Mouse (Mus musculus): ENCODE data around the gene Ist1. TPM values are rescaled to one million over a fixed set of nuclear protein-coding genes. Genes with fewer than 3 reads are reported as not detected.

Ist1 gene
- 23.5 and 26.3 TPM in 2 replicates for polyA plus RNA-seq (2012; rRNA removed)

DNA sequence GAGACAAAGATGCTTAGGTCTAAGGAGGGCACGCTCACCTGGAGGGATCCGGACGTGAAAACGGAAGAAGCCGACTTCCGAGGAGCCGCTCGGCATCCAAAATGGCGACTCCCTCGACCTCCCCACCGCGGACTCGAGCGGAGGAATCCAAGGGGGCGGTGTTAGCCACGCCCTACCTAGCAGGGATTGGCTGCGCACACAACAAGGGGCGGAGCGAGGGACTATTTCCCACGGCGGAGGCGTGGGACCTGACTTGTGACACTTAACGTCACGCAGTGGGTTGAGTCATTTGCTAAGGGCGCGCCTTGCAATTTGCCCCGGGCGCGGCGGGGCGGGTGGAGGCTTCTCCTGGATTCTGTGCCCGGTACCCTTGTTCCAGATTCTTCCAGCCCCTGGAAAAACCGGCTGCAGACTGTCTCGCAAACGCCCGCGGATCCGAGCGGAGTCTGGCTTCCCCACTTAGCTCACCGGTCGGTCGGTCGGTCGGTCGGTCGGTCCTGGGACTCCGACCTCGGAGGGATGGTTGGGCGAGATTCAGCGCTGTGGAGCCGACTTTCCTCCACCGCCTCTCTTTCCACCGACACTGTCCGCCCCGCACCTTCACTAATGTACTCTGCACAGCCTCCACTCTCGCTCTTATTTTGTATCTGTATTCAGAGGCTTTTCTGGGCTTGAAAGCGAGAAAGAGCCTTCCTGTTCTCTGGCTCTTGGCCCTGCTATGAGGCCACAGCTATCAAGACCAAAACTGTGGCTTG, at the start of gene Ist1:
TSS of gene Ist1 (minus strand) at position 115 of the 755 bp plus-strand sequence.
- peak within 1 kb of the TSS; percentile 98 for H3K4me3 ChIP-seq (ENCODE audit: extremely low read depth, insufficient read depth, insufficient read length)
- H3K36me3 ChIP-seq (ENCODE audit: control insufficient read depth, insufficient read depth, low read length): no peaks in the 10 kb centered on the region
- peak within 1 kb of the TSS; percentile 88 for H3K27ac ChIP-seq (ENCODE audit: insufficient read depth, low read length)
- H3K27me3 ChIP-seq (ENCODE audit: control insufficient read depth, insufficient read depth, low read length): no peaks in the 10 kb centered on the region
- TF ChIP-seq POLR2A (IDR thresholded peaks at IDR 0.05; ENCODE audit: low read depth, low read length) (peak; percentile 65), CTCF (IDR thresholded peaks at IDR 0.05; ENCODE audit: extremely low read depth, insufficient read depth, insufficient read length, insufficient replicate concordance) (no peak)
- under 1% methylated on average over 57 of the region's 57 CpGs for WGBS
- peaks cover 10% of the 10 kb centered on the region; the same call in 1 of the 2 replicates for H3K4me1 ChIP-seq (ENCODE audit: control insufficient read depth, insufficient read depth, insufficient read length)
- peak; percentile 97 to 98 for DNase-seq (ENCODE audit: low read depth in 1 of 2, low spot score in 2 of 2)

DNA sequence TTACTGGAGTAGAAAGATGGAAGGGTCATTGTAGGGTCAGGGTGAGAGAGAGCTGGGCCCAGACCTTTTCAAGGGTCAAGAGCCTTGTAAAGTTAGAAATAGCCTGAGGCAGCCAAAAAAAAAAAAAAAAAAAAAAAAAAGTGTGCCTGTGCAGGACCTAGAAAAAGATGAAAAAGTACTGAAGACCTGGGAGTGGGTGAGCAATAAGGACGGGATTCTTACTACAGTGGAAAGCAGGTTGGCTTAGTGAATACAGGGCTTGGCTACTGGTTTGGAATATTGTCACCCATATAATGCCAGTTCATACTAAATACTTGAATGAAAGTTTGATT, 45.0 kb upstream of the Ist1 start:
- 84% methylated on average over 1 of the region's 1 CpGs for WGBS
- Histone ChIP-seq H3K27ac (ENCODE audit: insufficient read depth, low read length) (no peak overlapping the region), H3K4me3 (ENCODE audit: extremely low read depth, insufficient read depth, insufficient read length) (0 out of 2 replicates have a peak overlapping the region, but pooled peaks have one; percentile 78), H3K36me3 (ENCODE audit: control insufficient read depth, insufficient read depth, low read length) (peaks cover 6% of the 10 kb centered on the region), H3K4me1 (ENCODE audit: control insufficient read depth, insufficient read depth, insufficient read length) (peaks cover 4% of the 10 kb centered on the region; the same call in 1 of the 2 replicates), H3K27me3 (ENCODE audit: control insufficient read depth, insufficient read depth, low read length) (no peaks in the 10 kb centered on the region)
- DNase-seq (ENCODE audit: low read depth in 1 of 2, low spot score in 2 of 2): no peak
- TF ChIP-seq CTCF (IDR thresholded peaks at IDR 0.05; ENCODE audit: extremely low read depth, insufficient read depth, insufficient read length, insufficient replicate concordance) (no peak), POLR2A (IDR thresholded peaks at IDR 0.05; ENCODE audit: low read depth, low read length) (no peak)

DNA sequence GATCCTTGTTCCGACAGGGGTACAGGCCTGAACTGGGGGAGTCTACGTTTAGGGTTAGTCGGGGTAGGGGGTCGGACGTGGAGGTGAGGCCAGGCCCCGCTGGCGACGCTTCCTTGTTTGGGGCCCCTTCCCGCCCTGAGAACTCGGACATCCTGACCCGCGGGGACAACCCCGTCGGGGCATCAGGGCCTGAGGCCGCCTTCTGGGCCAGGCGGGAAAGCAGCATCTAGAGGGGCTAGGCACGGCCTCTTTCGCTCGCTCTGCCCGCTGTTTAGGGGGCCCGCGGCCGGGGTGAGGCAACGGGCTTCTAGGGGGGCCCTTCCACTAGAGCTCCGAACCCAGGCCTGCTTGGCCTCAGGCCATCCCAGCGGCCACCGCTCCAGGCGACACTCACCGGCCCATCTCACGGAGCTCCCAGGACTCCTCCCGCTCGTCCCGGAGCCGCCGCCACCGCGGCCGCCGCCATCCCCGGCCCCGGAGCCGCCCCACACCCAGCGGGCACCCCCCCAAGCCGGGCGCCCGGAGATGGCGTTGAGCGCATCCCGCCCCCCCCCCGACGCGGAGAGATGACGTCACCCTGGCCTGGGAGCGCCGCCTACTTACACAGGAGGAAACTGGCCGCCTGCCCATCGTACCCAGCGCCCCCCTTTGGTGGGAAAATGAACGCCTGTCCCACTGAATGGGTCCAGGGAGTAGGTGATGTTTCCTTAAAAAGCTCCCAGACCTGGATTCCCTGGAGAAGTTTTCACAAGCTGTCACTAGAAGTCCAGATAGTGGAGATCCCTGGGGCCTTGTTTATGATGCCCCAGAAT, 44.4 kb upstream of the Ist1 start, which contains the start of gene Atxn1l:
TSS of gene Atxn1l (minus strand) at position 503 of the 812 bp plus-strand sequence.
- peak; percentile 74 for DNase-seq (ENCODE audit: low read depth in 1 of 2, low spot score in 2 of 2)
- TF ChIP-seq POLR2A (IDR thresholded peaks at IDR 0.05; ENCODE audit: low read depth, low read length): no peak
- peak; percentile 48; the same call in 1 of the 2 replicates for TF ChIP-seq CTCF (IDR thresholded peaks at IDR 0.05; ENCODE audit: extremely low read depth, insufficient read depth, insufficient read length, insufficient replicate concordance)
- H3K27me3 ChIP-seq (ENCODE audit: control insufficient read depth, insufficient read depth, low read length): no peaks in the 10 kb centered on the region
- H3K4me1 ChIP-seq (ENCODE audit: control insufficient read depth, insufficient read depth, insufficient read length): peaks cover 4% of the 10 kb centered on the region; the same call in 1 of the 2 replicates
- H3K4me3 ChIP-seq (ENCODE audit: extremely low read depth, insufficient read depth, insufficient read length): peak within 1 kb of the TSS; percentile 78
- peaks cover 11% of the 10 kb centered on the region for H3K36me3 ChIP-seq (ENCODE audit: control insufficient read depth, insufficient read depth, low read length)
- 0 out of 2 replicates have a peak within 1 kb of the TSS, but pooled peaks have one; percentile 25 for H3K27ac ChIP-seq (ENCODE audit: insufficient read depth, low read length)
- under 1% methylated on average over 54 of the region's 59 CpGs for WGBS

GRCm38 (mm10) chr8:109736819-109737218, 43.8 kb upstream of the Ist1 start:
- Histone ChIP-seq H3K4me1 (ENCODE audit: control insufficient read depth, insufficient read depth, insufficient read length) (peaks cover 4% of the 10 kb centered on the region; the same call in 1 of the 2 replicates), H3K27me3 (ENCODE audit: control insufficient read depth, insufficient read depth, low read length) (no peaks in the 10 kb centered on the region), H3K27ac (ENCODE audit: insufficient read depth, low read length) (no peak overlapping the region), H3K4me3 (ENCODE audit: extremely low read depth, insufficient read depth, insufficient read length) (peak overlapping the region; percentile 78), H3K36me3 (ENCODE audit: control insufficient read depth, insufficient read depth, low read length) (peaks cover 15% of the 10 kb centered on the region)
- TF ChIP-seq CTCF (IDR thresholded peaks at IDR 0.05; ENCODE audit: extremely low read depth, insufficient read depth, insufficient read length, insufficient replicate concordance): no peak
- TF ChIP-seq POLR2A (IDR thresholded peaks at IDR 0.05; ENCODE audit: low read depth, low read length): no peak
- no peak for DNase-seq (ENCODE audit: low read depth in 1 of 2, low spot score in 2 of 2)
- WGBS: 5% methylated on average over 8 of the region's 8 CpGs

DNA sequence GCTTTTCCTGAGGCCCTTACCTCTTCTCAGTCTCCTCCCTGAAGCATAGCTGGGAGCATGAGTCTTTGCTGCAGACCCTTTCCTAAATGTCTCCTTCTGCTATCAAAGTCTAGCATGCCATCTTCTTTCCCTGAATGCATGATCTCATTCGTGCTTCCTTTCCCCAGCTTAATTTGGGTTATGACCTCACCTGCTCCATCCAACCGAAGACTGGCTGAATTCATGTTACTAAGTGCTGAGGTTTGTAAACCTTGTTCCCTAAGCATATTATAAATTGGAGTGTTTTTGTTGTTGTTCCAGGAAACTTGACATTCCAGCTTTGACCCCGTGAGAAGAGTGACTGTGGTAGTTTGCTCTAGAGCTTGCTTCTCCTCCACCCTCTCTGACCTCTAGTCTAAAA, 41.0 kb upstream of the Ist1 start:
- H3K4me1 ChIP-seq (ENCODE audit: control insufficient read depth, insufficient read depth, insufficient read length): peaks cover 4% of the 10 kb centered on the region; the same call in 1 of the 2 replicates
- DNase-seq (ENCODE audit: low read depth in 1 of 2, low spot score in 2 of 2): no peak
- H3K36me3 ChIP-seq (ENCODE audit: control insufficient read depth, insufficient read depth, low read length): peaks cover 16% of the 10 kb centered on the region
- no peak for TF ChIP-seq CTCF (IDR thresholded peaks at IDR 0.05; ENCODE audit: extremely low read depth, insufficient read depth, insufficient read length, insufficient replicate concordance)
- no peak for TF ChIP-seq POLR2A (IDR thresholded peaks at IDR 0.05; ENCODE audit: low read depth, low read length)
- 90% methylated on average over 3 of the region's 3 CpGs for WGBS
- no peak overlapping the region for H3K4me3 ChIP-seq (ENCODE audit: extremely low read depth, insufficient read depth, insufficient read length)
- no peak overlapping the region for H3K27ac ChIP-seq (ENCODE audit: insufficient read depth, low read length)
- H3K27me3 ChIP-seq (ENCODE audit: control insufficient read depth, insufficient read depth, low read length): no peaks in the 10 kb centered on the region

DNA sequence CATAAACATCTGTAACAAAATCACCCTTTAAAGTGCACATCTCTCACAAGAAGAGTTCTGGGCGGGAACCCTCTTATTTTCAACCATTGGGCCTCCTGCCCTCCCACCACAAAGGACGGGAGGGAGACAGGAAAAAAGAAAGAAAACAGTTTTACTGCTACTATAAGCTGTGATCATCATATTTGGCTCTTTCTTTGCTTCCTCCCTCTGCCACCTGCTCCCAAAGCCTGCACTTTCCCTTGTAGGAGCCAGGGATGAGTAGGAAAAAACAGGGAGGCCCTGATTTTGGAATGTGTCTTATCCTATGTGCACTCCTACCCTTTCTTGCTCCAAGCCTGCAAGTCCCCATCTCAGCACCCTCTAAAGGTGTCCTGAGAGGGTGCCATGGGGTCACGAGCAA, 38.0 kb upstream of the Ist1 start:
- H3K36me3 ChIP-seq (ENCODE audit: control insufficient read depth, insufficient read depth, low read length): peaks cover 16% of the 10 kb centered on the region
- no peaks in the 10 kb centered on the region for H3K4me1 ChIP-seq (ENCODE audit: control insufficient read depth, insufficient read depth, insufficient read length)
- DNase-seq (ENCODE audit: low read depth in 1 of 2, low spot score in 2 of 2): no peak
- 81% methylated on average over 3 of the region's 3 CpGs for WGBS
- no peaks in the 10 kb centered on the region for H3K27me3 ChIP-seq (ENCODE audit: control insufficient read depth, insufficient read depth, low read length)
- no peak overlapping the region for H3K4me3 ChIP-seq (ENCODE audit: extremely low read depth, insufficient read depth, insufficient read length)
- no peak overlapping the region for H3K27ac ChIP-seq (ENCODE audit: insufficient read depth, low read length)
- TF ChIP-seq POLR2A (IDR thresholded peaks at IDR 0.05; ENCODE audit: low read depth, low read length): no peak
- no peak for TF ChIP-seq CTCF (IDR thresholded peaks at IDR 0.05; ENCODE audit: extremely low read depth, insufficient read depth, insufficient read length, insufficient replicate concordance)
